ENCODE assay signal across 12 mouse cellular contexts in genomic region chr16:36985636-36986042, GRCm38 (mm10). TPM values are rescaled to one million over a fixed set of nuclear protein-coding genes. Genes with fewer than 3 reads are reported as not detected.
DNase-seq lines count a peak whose midpoint lies in the region; ATAC-seq lines count a peak whose summit lies in the region.
"Had no signal": no experiment of that assay in that cellular context is flagged by ENCODE, and none has a peak within 500 bp of the region (broad histone marks: within the 10 kb centered on the region; RNA-seq: fewer than 3 reads in every experiment).

No protein-coding gene starts in this region.

- DNase-seq in 3T3-L1 (ENCODE audit: low read depth, low spot score) (peak; percentile 16), A20 (ENCODE audit: low read depth, low spot score) (peak; percentile 90)
- DNase-seq in forebrain, embryonic 10.5 days (ENCODE audit: extremely low spot score, low spot score): no peak
- DNase-seq in adrenal gland, postnatal 14 days: no peak
- no peak for DNase-seq in right cerebral cortex, postnatal 25 days
- DNase-seq: adrenal gland, adult 2 months had no signal

- no peak overlapping the region for H3K27ac ChIP-seq in forebrain, embryonic 10.5 days
- H3K27ac ChIP-seq: heart, embryonic 13.5 days; midbrain, embryonic 13.5 days had no signal

- peak; percentile 83 for ATAC-seq in granulocyte monocyte progenitor cell, adult 5-6 weeks (replicated peaks; ENCODE audit: poor library complexity, severe bottlenecking)
- ATAC-seq in monocyte, adult 5-6 weeks (replicated peaks; ENCODE audit: insufficient number of reproducible peaks, low FRiP score, low TSS enrichment, poor library complexity, severe bottlenecking): peak; percentile 93
- ATAC-seq: midbrain, embryonic 13.5 days had no signal

- no peaks in the 10 kb centered on the region for H3K36me3 ChIP-seq in forebrain, embryonic 10.5 days (replicated peaks)
- H3K36me3 ChIP-seq: midbrain, embryonic 13.5 days had no signal

- H3K27me3 ChIP-seq in forebrain, embryonic 10.5 days (ENCODE audit: poor library complexity, severe bottlenecking): no peaks in the 10 kb centered on the region
- H3K27me3 ChIP-seq: heart, embryonic 13.5 days; midbrain, embryonic 13.5 days had no signal

- H3K9me3 ChIP-seq in forebrain, embryonic 10.5 days: no peaks in the 10 kb centered on the region; the same call in 1 of the 2 replicates
- H3K9me3 ChIP-seq: heart, embryonic 13.5 days; midbrain, embryonic 13.5 days had no signal

- H3K4me1 ChIP-seq in forebrain, embryonic 10.5 days: peaks cover 14% of the 10 kb centered on the region
- H3K4me1 ChIP-seq: midbrain, embryonic 13.5 days had no signal

- H3K4me3 ChIP-seq in forebrain, embryonic 10.5 days: no peak overlapping the region
- H3K4me3 ChIP-seq: heart, embryonic 13.5 days; midbrain, embryonic 13.5 days had no signal

- WGBS in forebrain, embryonic 10.5 days: 75% methylated on average over 5 of the region's 5 CpGs

RNA-seq across cellular contexts. Expression of gene Fbxo40, which starts 4.6 kb away (rescaled TPM):
- 0.19 and 0.28 TPM in 2 replicates for total RNA-seq in granulocyte monocyte progenitor cell, adult 5-6 weeks (2014; fragmentation: Nextera tagmentation)
- 0.31 and 0.47 TPM in 2 replicates for total RNA-seq in granulocyte monocyte progenitor cell, adult 5-6 weeks (2017)
- total RNA-seq in monocyte, adult 5-6 weeks (2017): 0.29 to 0.38 TPM in 2 of 3 replicates, not detected in the other
- polyA plus RNA-seq in forebrain, embryonic 10.5 days (2016; fragmentation: Nextera tagmentation; extraction: Ambion mirVana): 0.09 and 0.12 TPM in 2 replicates
- 0.26 and 0.83 TPM in 2 replicates for total RNA-seq in adrenal gland, postnatal 14 days (2021)
- polyA plus RNA-seq: embryonic facial prominence, embryonic 11.5 days; midbrain, embryonic 13.5 days; small intestine, adult 2 months had no signal

RNA-seq across cellular contexts. Expression of gene Polq, which starts 25.9 kb away (rescaled TPM):
- total RNA-seq in granulocyte monocyte progenitor cell, adult 5-6 weeks (2014; fragmentation: Nextera tagmentation): 17.9 and 18.0 TPM in 2 replicates
- total RNA-seq in granulocyte monocyte progenitor cell, adult 5-6 weeks (2017): 25.2 and 29.3 TPM in 2 replicates
- 2.6 to 9.0 TPM (median 4.5 TPM) in 3 replicates for total RNA-seq in monocyte, adult 5-6 weeks (2017)
- polyA plus RNA-seq in forebrain, embryonic 10.5 days (2016; fragmentation: Nextera tagmentation; extraction: Ambion mirVana): 14.7 and 15.8 TPM in 2 replicates
- 1.8 and 2.1 TPM in 2 replicates for total RNA-seq in adrenal gland, postnatal 14 days (2021)

RNA-seq across cellular contexts. Expression of gene Hcls1, which starts 50.9 kb away (rescaled TPM):
- 61.8 and 73.6 TPM in 2 replicates for total RNA-seq in granulocyte monocyte progenitor cell, adult 5-6 weeks (2014; fragmentation: Nextera tagmentation)
- total RNA-seq in granulocyte monocyte progenitor cell, adult 5-6 weeks (2017): 110 and 125 TPM in 2 replicates
- total RNA-seq in monocyte, adult 5-6 weeks (2017): 630 to 720 TPM (median 692 TPM) in 3 replicates
- polyA plus RNA-seq in forebrain, embryonic 10.5 days (2016; fragmentation: Nextera tagmentation; extraction: Ambion mirVana): 1.7 and 2.9 TPM in 2 replicates
- total RNA-seq in adrenal gland, postnatal 14 days (2021): 12.2 and 27.7 TPM in 2 replicates

Comparison
In these comparisons a context has a peak if more than half of its experiments do, and no peak if none do; other contexts are left out.
1. DNase-seq: peak in 3T3-L1 (single experiment) and A20 (single experiment); none in forebrain, embryonic 10.5 days (single experiment), adrenal gland, postnatal 14 days (single experiment) and right cerebral cortex, postnatal 25 days (single experiment).